Mouse (Mus musculus) liver, embryonic 14.5 days (tissue): ENCODE measurements around the gene Atic.

Experiments
- CTCF ChIP-seq: IDR thresholded peaks from 2 replicates; pipeline ENCODE4 v1.5.1; 2016; ENCODE audit warnings: antibody characterized with exemption, low read depth, control low read depth
- EP300 ChIP-seq: IDR thresholded peaks from 2 replicates; pipeline ENCODE4 v1.6.1; 2016; ENCODE audit warnings: antibody characterized with exemption, low read depth

DNA sequence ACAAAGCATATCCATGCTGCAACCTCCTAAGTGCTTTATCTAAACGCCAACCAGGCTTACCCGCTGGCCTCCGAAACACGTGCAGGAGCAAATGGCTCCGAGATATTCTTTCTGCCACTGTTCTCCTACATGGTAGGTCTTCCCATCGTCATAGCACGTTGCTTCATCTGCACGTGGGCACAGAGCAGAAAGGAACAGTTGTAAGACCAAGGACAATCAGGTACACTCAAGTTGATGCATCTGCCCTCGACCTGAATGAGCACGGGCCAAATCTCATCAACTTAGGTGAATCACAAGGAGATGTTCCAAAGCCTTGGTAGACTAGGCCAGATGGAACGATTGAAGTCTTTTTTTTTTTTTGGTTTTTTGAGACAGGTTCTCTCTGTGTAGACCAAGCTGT is 33.1 kb downstream of the Atic start:
- TF ChIP-seq EP300 = no peak
- TF ChIP-seq CTCF = no peak
